Mouse (Mus musculus) megakaryocyte, embryonic 14.5 days (primary cell): ENCODE measurements at regions not wholly inside any gene's neighbourhood (a gene's known extent, or its start where the extent isn't known, plus 50 kb on each side); places are given as distances from the start of the nearest gene placed in this dataset.

Experiments used
- FLI1 ChIP-seq: IDR thresholded peaks from 2 replicates; pipeline ENCODE4 v1.6.1; 2012; ENCODE audit warnings: low read length, inconsistent platforms, mixed read lengths
- GATA1 ChIP-seq: IDR thresholded peaks from 3 replicates; pipeline ENCODE4 v1.6.1; 2012; ENCODE audit warnings: mixed read lengths, low read length, inconsistent platforms, borderline replicate concordance

DNA sequence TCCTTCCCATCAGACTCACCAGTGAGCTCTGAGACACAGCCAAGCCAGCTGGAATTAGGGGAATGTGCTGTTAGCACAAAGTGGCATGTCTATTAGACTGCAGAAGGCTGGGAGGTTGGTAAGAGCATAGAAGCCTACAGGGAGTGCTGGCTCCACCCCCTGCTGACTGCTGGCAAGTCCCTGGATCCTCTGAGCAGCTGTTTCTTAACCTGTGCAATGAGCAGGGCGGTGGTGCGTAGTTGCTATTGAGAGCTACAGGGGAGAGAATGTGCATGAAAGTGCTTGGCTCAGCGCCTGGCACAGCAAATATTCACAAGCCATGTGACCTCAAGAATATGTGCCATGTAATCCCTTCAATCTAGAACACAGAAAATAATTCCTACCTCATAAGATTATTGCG is 173.5 kb upstream of the Cdyl start:
- TF ChIP-seq FLI1 (no peak), GATA1 (no peak)
